Mouse (Mus musculus) liver, embryonic 11.5 days (tissue): Measurements from ENCODE around the gene Efnb3. TPM values are rescaled to one million over a fixed set of nuclear protein-coding genes. Genes with fewer than 3 reads are reported as not detected.

Experiments
- ATAC-seq: fragments of 200-750 bp; cut with Nextera tagmentation; replicated peaks from 2 replicates; pipeline ENCODE4 v1.8.0; 2017; ENCODE audit warnings: moderate number of reproducible peaks, mild to moderate bottlenecking, moderate TSS enrichment, moderate library complexity; ENCODE audit not compliant: low FRiP score
- DNase-seq: peaks from one replicate; pipeline ENCODE4 v3.0.0-alpha.2; 2017; ENCODE audit warnings: low spot score
- H3K27ac ChIP-seq: fragments of 300-500 bp; sonication (generic); 2 replicates; pipeline ENCODE4 v1.5.1; 2014; ENCODE audit warnings: mild to moderate bottlenecking, low read depth, low read length, control low read depth
- H3K27me3 ChIP-seq: fragments of 300-500 bp; sonication (generic); replicated peaks from 2 replicates; pipeline ENCODE4 v1.6.1; 2014; ENCODE audit warnings: low read length, mixed read lengths; ENCODE audit not compliant: control insufficient read depth, insufficient read depth
- H3K36me3 ChIP-seq: fragments of 300-500 bp; sonication (generic); 2 replicates; pipeline ENCODE4 v1.6.1; 2014; ENCODE audit warnings: mild to moderate bottlenecking, low read length, moderate library complexity, mixed read lengths; ENCODE audit not compliant: control insufficient read depth, insufficient read depth
- H3K4me1 ChIP-seq: fragments of 300-500 bp; sonication (generic); replicated peaks from 2 replicates; pipeline ENCODE4 v1.6.1; 2014; ENCODE audit warnings: low read length, mixed read lengths; ENCODE audit not compliant: control insufficient read depth, insufficient read depth
- H3K4me2 ChIP-seq: fragments of 300-500 bp; sonication (generic); 2 replicates; pipeline ENCODE4 v1.6.1; 2014; ENCODE audit warnings: mild to moderate bottlenecking, control low read depth, moderate library complexity
- H3K4me3 ChIP-seq: fragments of 300-500 bp; sonication (generic); 2 replicates; pipeline ENCODE4 v1.5.1; 2014; ENCODE audit warnings: low read depth, low read length, control low read depth
- H3K9ac ChIP-seq: fragments of 300-500 bp; sonication (generic); 2 replicates; pipeline ENCODE4 v1.6.1; 2014; ENCODE audit warnings: low read depth, low read length, control low read depth
- H3K9me3 ChIP-seq: fragments of 300-500 bp; sonication (generic); 2 replicates; pipeline ENCODE4 v1.6.1; 2016; ENCODE audit warnings: low read length, inconsistent platforms, mixed read lengths; ENCODE audit not compliant: control insufficient read depth
- WGBS: fragments of 180-500 bp; shearing (Covaris S2); extraction: QIAGEN DNeasy Blood & Tissue Kit; methylation state at CpG from one replicate; pipeline ENCODE4 v1.1.7; 2014; 5-methylcytosine and 5-hydroxymethylcytosine counted together
- polyA plus RNA-seq: library from polyadenylated mRNA; unstranded; fragments of >200 nt; fragmentation: Nextera tagmentation; extraction: Ambion mirVana; gene quantifications from 2 replicates; pipeline ENCODE4 v1.2.1, GENCODE M21; 2014

Efnb3 gene
- polyA plus RNA-seq, result 1.8 and 2.4 TPM in 2 replicates

GRCm38 (mm10) chr11:69559851-69560765 is at the start of gene Efnb3:
Efnb3 (minus strand) TSS chr11:69560205.
- no peaks in the 10 kb centered on the region for H3K9me3 ChIP-seq
- DNase-seq (peak; percentile 52), ATAC-seq (no peak)
- H3K4me3 ChIP-seq, result peak within 1 kb of the TSS; percentile 53
- peaks cover 11% of the 10 kb centered on the region; the same call in 1 of the 2 replicates for H3K36me3 ChIP-seq
- peaks cover 35% of the 10 kb centered on the region for H3K4me1 ChIP-seq
- H3K9ac ChIP-seq, result peak within 1 kb of the TSS; percentile 61
- H3K27ac ChIP-seq, result peak within 1 kb of the TSS; percentile 50; the same call in 1 of the 2 replicates
- WGBS, result 6% methylated on average over 51 of the region's 59 CpGs
- H3K27me3 ChIP-seq, result peaks cover 33% of the 10 kb centered on the region
- peak within 1 kb of the TSS; percentile 84 for H3K4me2 ChIP-seq

DNA sequence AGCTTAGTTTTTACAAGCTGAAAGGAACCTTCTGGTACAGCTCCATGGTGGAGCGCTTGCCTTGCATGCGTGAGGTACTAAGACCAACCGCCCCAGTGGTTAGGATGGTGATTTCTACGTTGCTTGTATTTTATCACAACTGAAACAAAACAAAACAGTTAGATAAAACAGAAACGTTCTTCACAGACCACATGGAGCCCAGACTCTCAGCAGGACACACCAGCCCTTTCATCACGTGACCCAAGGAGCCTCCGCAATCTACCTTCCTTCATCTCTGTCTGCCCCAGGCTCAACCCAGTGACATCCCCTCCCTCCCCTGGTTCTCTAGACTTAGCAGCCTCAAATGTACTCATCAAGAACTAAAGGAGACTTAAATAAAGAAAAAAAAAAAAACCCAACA is 49.4 kb upstream of the Efnb3 start:
- Histone ChIP-seq H3K27me3 (no peaks in the 10 kb centered on the region), H3K36me3 (no peaks in the 10 kb centered on the region), H3K9ac (peak overlapping the region; percentile 46), H3K4me2 (peak overlapping the region; percentile 49), H3K9me3 (no peaks in the 10 kb centered on the region), H3K4me1 (peaks cover 43% of the 10 kb centered on the region), H3K27ac (peak overlapping the region; percentile 95), H3K4me3 (no peak overlapping the region)
- no peak for DNase-seq
- WGBS, result 30% methylated on average over 7 of the region's 7 CpGs
- peak; percentile 51 for ATAC-seq

DNA sequence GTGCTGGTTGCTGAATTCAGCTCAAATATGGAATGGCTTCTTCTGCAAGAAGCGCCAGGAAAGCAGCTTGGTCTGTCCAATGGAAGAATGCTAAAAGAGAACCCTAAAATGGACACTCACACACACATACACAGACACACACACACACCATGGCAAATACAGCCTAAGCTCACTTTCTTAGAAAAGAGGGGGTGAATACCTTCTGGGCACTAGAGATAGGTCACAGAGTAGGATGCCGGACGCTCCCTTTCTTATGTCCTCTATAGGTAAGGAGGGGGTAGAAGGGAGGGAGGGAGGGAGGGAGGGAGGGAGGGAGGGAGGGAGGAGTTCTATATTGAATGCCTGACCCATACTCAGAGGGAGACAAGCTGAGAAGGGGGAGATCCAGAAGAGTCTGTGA is 48.5 kb upstream of the Efnb3 start:
- peaks cover 49% of the 10 kb centered on the region for H3K4me1 ChIP-seq
- no peaks in the 10 kb centered on the region for H3K9me3 ChIP-seq
- H3K27ac ChIP-seq, result peak overlapping the region; percentile 95
- ATAC-seq (peak; percentile 46), DNase-seq (no peak)
- H3K4me2 ChIP-seq, result no peak overlapping the region; the same call in 1 of the 2 replicates
- no peaks in the 10 kb centered on the region; the same call in 1 of the 2 replicates for H3K27me3 ChIP-seq
- WGBS, result 59% methylated on average over 3 of the region's 3 CpGs
- H3K4me3 ChIP-seq, result no peak overlapping the region
- H3K9ac ChIP-seq, result no peak overlapping the region
- H3K36me3 ChIP-seq, result no peaks in the 10 kb centered on the region

DNA sequence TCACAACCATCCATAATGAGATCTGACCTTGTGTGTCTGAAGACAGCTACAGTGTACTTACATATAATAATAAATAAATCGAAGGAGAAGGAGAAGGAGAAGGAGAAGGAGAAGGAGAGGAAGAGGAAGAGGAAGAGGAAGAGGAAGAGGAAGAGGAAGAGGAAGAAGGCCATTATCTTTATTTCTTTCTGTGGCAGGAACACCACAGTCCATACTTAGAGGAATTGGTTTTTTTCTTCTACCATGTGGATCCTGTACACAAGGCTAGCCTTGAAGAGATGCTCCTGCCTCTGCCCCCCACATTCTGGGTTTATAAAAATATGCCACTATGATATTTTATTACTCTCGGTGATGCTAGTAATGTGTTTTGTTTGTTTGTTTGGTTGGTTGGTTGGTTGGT is 46.8 kb upstream of the Efnb3 start:
- Histone ChIP-seq H3K9ac (no peak overlapping the region), H3K4me2 (no peak overlapping the region), H3K4me1 (peaks cover 55% of the 10 kb centered on the region), H3K4me3 (no peak overlapping the region), H3K36me3 (no peaks in the 10 kb centered on the region), H3K9me3 (no peaks in the 10 kb centered on the region), H3K27me3 (no peaks in the 10 kb centered on the region; the same call in 1 of the 2 replicates), H3K27ac (no peak overlapping the region)
- WGBS, result 74% methylated on average over 2 of the region's 2 CpGs
- DNase-seq (no peak), ATAC-seq (no peak)

DNA sequence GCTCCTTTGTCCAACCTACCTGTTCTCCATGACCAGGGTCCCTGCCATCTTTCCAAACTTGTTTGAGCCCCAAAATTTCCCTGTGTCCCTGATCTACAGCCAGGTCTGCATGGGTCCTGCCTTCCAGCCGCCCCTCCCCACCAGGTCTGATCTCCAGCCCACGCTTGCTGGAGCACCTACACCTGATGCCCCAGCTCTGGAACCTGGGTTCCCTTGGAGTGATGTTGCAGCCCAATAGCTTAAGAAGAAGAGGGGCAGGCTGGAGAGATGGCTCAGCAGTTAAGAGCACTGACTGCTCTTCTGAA is 46.4 kb upstream of the Efnb3 start:
- Histone ChIP-seq H3K36me3 (no peaks in the 10 kb centered on the region), H3K4me2 (peak overlapping the region; percentile 99), H3K9ac (peak overlapping the region; percentile 69), H3K27ac (peak overlapping the region; percentile 85), H3K4me3 (peak overlapping the region; percentile 82), H3K27me3 (no peaks in the 10 kb centered on the region; the same call in 1 of the 2 replicates), H3K4me1 (peaks cover 59% of the 10 kb centered on the region), H3K9me3 (no peaks in the 10 kb centered on the region)
- no peak for ATAC-seq
- DNase-seq, result no peak
- WGBS, result 49% methylated on average over 2 of the region's 2 CpGs

DNA sequence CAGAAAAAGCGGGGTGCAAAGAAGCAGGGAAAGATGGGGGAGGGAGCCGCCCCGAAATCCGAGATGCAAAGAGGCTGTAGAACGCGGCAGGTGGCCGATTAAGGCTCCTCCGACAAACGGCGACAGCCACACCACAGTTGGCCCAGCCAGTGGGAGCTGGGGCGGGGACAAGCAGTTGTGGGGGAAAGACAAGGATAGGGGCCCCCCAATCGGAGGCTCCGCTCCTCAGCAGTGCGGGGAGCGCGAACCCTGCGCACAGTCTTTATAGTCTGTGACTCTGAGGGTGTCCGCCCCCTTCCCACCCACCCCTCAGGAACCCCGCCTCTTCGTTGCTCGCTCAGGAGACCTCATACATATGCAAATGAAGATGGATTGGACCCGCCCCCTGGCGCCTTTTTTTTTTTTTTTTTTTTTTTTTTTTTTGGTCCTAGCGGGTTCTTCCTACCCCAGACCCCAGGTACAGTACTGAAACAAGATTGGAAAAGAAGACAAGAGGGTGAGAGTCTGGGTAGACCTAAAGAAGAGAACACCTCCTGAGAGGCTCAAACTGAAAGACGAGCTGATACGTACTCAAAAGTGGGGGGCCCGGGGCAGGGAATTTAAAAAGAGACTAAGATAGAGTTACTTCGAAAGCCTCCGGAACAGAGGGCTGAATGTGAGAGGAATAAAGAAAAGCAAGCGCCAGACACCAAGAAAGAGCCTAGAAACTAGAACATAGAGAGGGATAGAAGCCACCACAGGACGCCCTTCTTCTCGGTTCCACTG is 45.9 kb upstream of the Efnb3 start, which contains the start of gene Atp1b2:
Gene Atp1b2 (minus strand): TSS at position 217 of the 765 bp plus-strand sequence.
- whole genome bisulfite sequencing, result 2% methylated on average over 32 of the region's 32 CpGs
- H3K4me2 ChIP-seq, result peak within 1 kb of the TSS; percentile 99
- ATAC-seq, result peak; percentile 92
- H3K27ac ChIP-seq, result peak within 1 kb of the TSS; percentile 85
- H3K9ac ChIP-seq, result peak within 1 kb of the TSS; percentile 74
- H3K27me3 ChIP-seq, result no peaks in the 10 kb centered on the region; the same call in 1 of the 2 replicates
- H3K4me3 ChIP-seq, result peak within 1 kb of the TSS; percentile 82
- peak; percentile 84 for DNase-seq
- H3K9me3 ChIP-seq, result no peaks in the 10 kb centered on the region
- peaks cover 3% of the 10 kb centered on the region; the same call in 1 of the 2 replicates for H3K36me3 ChIP-seq
- H3K4me1 ChIP-seq, result peaks cover 64% of the 10 kb centered on the region

DNA sequence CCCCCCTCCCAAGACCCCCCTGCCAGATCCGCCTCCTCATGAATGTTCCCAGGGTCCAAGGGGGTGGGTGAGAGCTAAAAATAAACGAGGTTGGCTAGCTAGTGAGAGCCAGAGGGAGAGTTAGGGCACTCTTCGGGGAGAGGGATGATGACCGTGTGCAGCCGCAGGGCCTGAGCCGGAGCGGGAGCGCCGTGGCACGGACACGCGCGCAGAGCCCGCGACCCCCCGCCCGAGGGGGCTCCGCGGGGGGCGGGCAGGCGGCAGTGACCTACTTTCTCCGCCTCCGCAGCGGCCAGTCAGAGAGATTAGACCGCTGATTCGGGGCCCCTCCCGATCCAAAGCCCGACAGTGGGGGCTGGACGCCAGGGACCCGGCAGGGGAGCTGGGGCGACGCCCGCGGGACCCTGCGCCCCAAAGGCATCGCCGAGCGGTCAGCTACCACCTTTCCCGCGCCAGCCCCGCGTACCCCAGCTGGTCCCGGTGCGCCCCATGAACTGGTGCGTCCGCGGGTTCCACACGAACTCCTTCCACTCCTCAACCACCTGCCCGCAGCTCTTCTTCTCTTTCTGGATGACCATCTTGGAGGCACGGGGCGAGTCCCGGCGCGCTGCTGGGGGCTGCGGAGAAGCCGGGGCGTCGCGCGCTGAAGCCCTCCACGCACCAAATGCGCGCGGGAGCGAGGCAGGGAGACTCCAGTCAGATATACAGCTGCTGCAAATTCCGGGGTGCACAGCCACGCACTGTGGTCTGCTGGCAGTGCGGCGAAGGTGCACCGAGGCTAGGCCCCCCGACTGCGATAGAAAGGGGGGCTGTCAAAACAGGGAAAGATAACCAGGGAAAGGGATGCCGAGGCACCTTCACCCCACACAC is 45.0 kb upstream of the Efnb3 start:
- peaks cover 3% of the 10 kb centered on the region; the same call in 1 of the 2 replicates for H3K36me3 ChIP-seq
- DNase-seq (no peak), ATAC-seq (peak; percentile 7; the same call in 1 of the 2 replicates)
- peaks cover 67% of the 10 kb centered on the region for H3K4me1 ChIP-seq
- peak overlapping the region; percentile 82 for H3K4me3 ChIP-seq
- H3K9ac ChIP-seq, result peak overlapping the region; percentile 74
- no peaks in the 10 kb centered on the region; the same call in 1 of the 2 replicates for H3K27me3 ChIP-seq
- H3K27ac ChIP-seq, result peak overlapping the region; percentile 82
- no peaks in the 10 kb centered on the region for H3K9me3 ChIP-seq
- 1% methylated on average over 73 of the region's 73 CpGs for WGBS
- H3K4me2 ChIP-seq, result peak overlapping the region; percentile 99

GRCm38 (mm10) chr11:69604347-69604746 is 44.3 kb upstream of the Efnb3 start:
- ATAC-seq (no peak), DNase-seq (no peak)
- peak overlapping the region; percentile 74 for H3K9ac ChIP-seq

More at GRCm38 (mm10) chr11:69604347-69604746, 44.3 kb upstream of the Efnb3 start:
- Histone ChIP-seq H3K4me1 (peaks cover 69% of the 10 kb centered on the region), H3K4me3 (peak overlapping the region; percentile 82), H3K9me3 (no peaks in the 10 kb centered on the region), H3K27me3 (no peaks in the 10 kb centered on the region; the same call in 1 of the 2 replicates), H3K36me3 (peaks cover 3% of the 10 kb centered on the region; the same call in 1 of the 2 replicates), H3K27ac (peak overlapping the region; percentile 82), H3K4me2 (peak overlapping the region; percentile 99)
- 66% methylated on average over 3 of the region's 3 CpGs for WGBS
